Mouse (Mus musculus) spleen, adult 2 months (tissue): ENCODE results near the gene Golph3l. TPM values are rescaled to one million over a fixed set of nuclear protein-coding genes. Genes with fewer than 3 reads are reported as not detected.
"Not testable (repeated sequence)": the region's sequence is repeated elsewhere in the genome, so short reads cannot be mapped to it uniquely, and the experiment has no call there.

ENCODE experiments used
- DNase-seq, 2 experiments: peaks; one replicate each; pipeline versions ENCODE4 v3.0.0 to v3.0.0-alpha.2; 2012 to 2021; ENCODE audit warnings: low spot score in 2 of 2, low read depth in 1 of 2
- H3K27ac ChIP-seq: fragments of 200-500 bp; 2 replicates; pipeline ENCODE4 v1.5.1; 2012; ENCODE audit warnings: low read length, inconsistent platforms; ENCODE audit not compliant: insufficient read depth
- H3K27me3 ChIP-seq: fragments of 200-500 bp; 2 replicates; pipeline ENCODE4 v1.6.1; 2012; ENCODE audit warnings: mild to moderate bottlenecking, moderate library complexity, low read length, inconsistent platforms; ENCODE audit not compliant: control insufficient read depth, insufficient read depth
- H3K36me3 ChIP-seq: fragments of 200-500 bp; 2 replicates; pipeline ENCODE4 v1.6.1; 2012; ENCODE audit warnings: mild to moderate bottlenecking, low read length, inconsistent platforms; ENCODE audit not compliant: control insufficient read depth, insufficient read depth
- H3K4me1 ChIP-seq: fragments of 200-500 bp; 2 replicates; pipeline ENCODE4 v1.6.1; 2011; ENCODE audit warnings: inconsistent platforms; ENCODE audit not compliant: control insufficient read depth, insufficient read depth, insufficient read length
- H3K4me3 ChIP-seq: fragments of 200-500 bp; 2 replicates; pipeline ENCODE4 v1.5.1; 2011; ENCODE audit warnings: mild to moderate bottlenecking, inconsistent platforms; ENCODE audit not compliant: insufficient read depth, insufficient read length; ENCODE audit errors: extremely low read depth
- CTCF ChIP-seq: fragments of 200-500 bp; IDR thresholded peaks from 2 replicates; pipeline ENCODE4 v1.5.1; 2011; ENCODE audit warnings: mild to moderate bottlenecking, inconsistent platforms; ENCODE audit not compliant: insufficient read depth, insufficient read length, insufficient replicate concordance; ENCODE audit errors: extremely low read depth
- POLR2A ChIP-seq: fragments of 200-500 bp; IDR thresholded peaks from 2 replicates; pipeline ENCODE4 v1.6.1; 2011; ENCODE audit warnings: low read depth, low read length, inconsistent platforms
- WGBS: fragments of 180-500 bp; shearing (Covaris S2); methylation state at CpG from one replicate; pipeline ENCODE4 v1.1.7; 2018; 5-methylcytosine and 5-hydroxymethylcytosine counted together
- polyA plus RNA-seq: library from polyadenylated mRNA; depleted of rRNA; stranded (reverse); fragments of >200 nt; gene quantifications from 2 replicates; pipeline ENCODE4 v1.2.3, GENCODE M21; 2012; rRNA removed

Golph3l gene
- polyA plus RNA-seq = 3.3 and 3.8 TPM in 2 replicates

GRCm38 (mm10) chr3:95588604-95589086 lies at the start of gene Golph3l:
Gene Golph3l (plus strand): TSS chr3:95588934.
- Histone ChIP-seq H3K27me3 (no peaks in the 10 kb centered on the region), H3K27ac (peak within 1 kb of the TSS; percentile 28), H3K4me3 (peak within 1 kb of the TSS; percentile 84), H3K4me1 (no peaks in the 10 kb centered on the region), H3K36me3 (peaks cover 6% of the 10 kb centered on the region)
- WGBS = 0% methylated on average over 12 of the region's 12 CpGs
- peak; percentile 95 for DNase-seq
- TF ChIP-seq POLR2A = no peak; the same call in 1 of the 2 replicates
- TF ChIP-seq CTCF = no peak

DNA sequence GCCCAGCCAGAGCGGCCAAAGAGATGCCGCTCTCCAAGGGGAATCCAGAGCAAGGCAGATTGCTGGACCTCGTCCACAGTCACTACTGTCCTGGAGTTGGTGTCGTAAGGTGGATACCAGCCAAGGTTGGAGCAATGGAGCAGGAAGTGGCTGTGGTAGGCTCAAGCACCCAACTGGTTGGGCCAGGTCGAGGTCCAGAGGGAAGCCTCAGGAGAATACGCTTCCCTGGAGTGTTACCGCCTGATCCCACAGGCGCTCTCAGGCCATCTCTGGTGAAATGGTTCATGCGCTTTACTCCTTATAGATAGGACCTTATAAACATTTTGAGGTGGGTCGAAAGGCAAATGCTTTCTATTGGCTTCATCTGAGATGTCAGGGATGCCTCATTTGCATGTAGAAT lies 49.8 kb upstream of the Golph3l start:
- DNase-seq = no peak
- peaks cover 37% of the 10 kb centered on the region for H3K36me3 ChIP-seq
- peaks cover 11% of the 10 kb centered on the region for H3K4me1 ChIP-seq
- no peaks in the 10 kb centered on the region for H3K27me3 ChIP-seq
- 90% methylated on average over 10 of the region's 10 CpGs for WGBS
- TF ChIP-seq CTCF (no peak), POLR2A (no peak)
- H3K27ac ChIP-seq = no peak overlapping the region
- no peak overlapping the region for H3K4me3 ChIP-seq

GRCm38 (mm10) chr3:95539837-95540236 lies 48.9 kb upstream of the Golph3l start:
- TF ChIP-seq CTCF (no peak), POLR2A (no peak)
- no peak overlapping the region for H3K27ac ChIP-seq

DNA sequence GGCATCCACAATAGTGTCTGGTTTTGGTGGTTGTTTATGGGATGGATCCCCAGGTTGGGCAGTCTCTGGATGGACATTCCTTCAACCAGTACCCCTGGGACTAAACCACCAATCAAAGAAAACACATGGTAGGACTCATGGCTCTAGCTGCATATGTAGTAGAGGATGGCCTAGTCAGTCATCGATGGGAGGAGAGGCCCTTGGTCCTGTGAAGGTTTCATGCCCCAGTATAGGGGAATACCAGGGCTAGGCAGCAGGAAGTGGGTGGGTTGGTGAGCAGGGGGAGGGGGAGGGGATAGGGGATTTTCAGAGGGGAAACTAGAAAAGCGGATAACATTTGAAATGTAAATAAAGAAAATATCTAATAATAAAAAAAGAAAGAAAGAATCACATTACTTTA lies 47.5 kb upstream of the Golph3l start:
- peak in 1 of 2 experiments; percentile 42 for DNase-seq
- peak overlapping the region; percentile 63 for H3K27ac ChIP-seq
- H3K27me3 ChIP-seq, H3K4me3 ChIP-seq: not testable (repeated sequence)
- H3K4me1 ChIP-seq = peaks cover 11% of the 10 kb centered on the region
- 10% methylated on average over 2 of the region's 2 CpGs for WGBS
- H3K36me3 ChIP-seq = peaks cover 48% of the 10 kb centered on the region

More at GRCm38 (mm10) chr3:95539837-95540236, 48.9 kb upstream of the Golph3l start:
- no peak for DNase-seq
- Histone ChIP-seq H3K4me1 (peaks cover 11% of the 10 kb centered on the region), H3K4me3 (no peak overlapping the region), H3K36me3 (peaks cover 40% of the 10 kb centered on the region), H3K27me3 (no peaks in the 10 kb centered on the region)
- 92% methylated on average over 4 of the region's 4 CpGs for WGBS

GRCm38 (mm10) chr3:95542171-95542570 lies 46.6 kb upstream of the Golph3l start:
- Histone ChIP-seq H3K27me3 (no peaks in the 10 kb centered on the region), H3K27ac (peak overlapping the region; percentile 57; the same call in 1 of the 2 replicates), H3K4me3 (no peak overlapping the region), H3K36me3 (peaks cover 51% of the 10 kb centered on the region), H3K4me1 (peaks cover 11% of the 10 kb centered on the region)
- TF ChIP-seq POLR2A = no peak
- TF ChIP-seq CTCF = no peak
- no peak for DNase-seq

GRCm38 (mm10) chr3:95542981-95543380 lies 45.8 kb upstream of the Golph3l start:
- Histone ChIP-seq H3K27me3 (no peaks in the 10 kb centered on the region), H3K27ac (no peak overlapping the region; the same call in 1 of the 2 replicates), H3K4me1 (peaks cover 11% of the 10 kb centered on the region), H3K4me3 (no peak overlapping the region), H3K36me3 (peaks cover 52% of the 10 kb centered on the region)
- DNase-seq = no peak
- TF ChIP-seq CTCF = no peak
- TF ChIP-seq POLR2A = no peak
- 86% methylated on average over 7 of the region's 7 CpGs for WGBS

- WGBS = 90% methylated on average over 1 of the region's 1 CpGs
- H3K4me3 ChIP-seq = no peak overlapping the region
- no peak for DNase-seq
- H3K4me1 ChIP-seq = no peaks in the 10 kb centered on the region
- TF ChIP-seq CTCF (no peak), POLR2A (no peak)
- no peaks in the 10 kb centered on the region for H3K27me3 ChIP-seq
- peaks cover 39% of the 10 kb centered on the region for H3K36me3 ChIP-seq
- H3K27ac ChIP-seq = no peak overlapping the region
Observed at GRCm38 (mm10) chr3:95550176-95550575, 38.6 kb upstream of the Golph3l start.
